Mouse (Mus musculus) liver, embryonic 14 days (tissue): ENCODE measurements around the gene 4930524B15Rik. TPM values are rescaled to one million over a fixed set of nuclear protein-coding genes. Genes with fewer than 3 reads are reported as not detected.

Experiments
- polyA plus RNA-seq: library from polyadenylated mRNA; depleted of rRNA; stranded (reverse); fragments of >200 nt; gene quantifications from 2 replicates; pipeline ENCODE4 v1.2.3, GENCODE M21; 2012; rRNA removed

The 4930524B15Rik gene
- polyA plus RNA-seq: 0.01 TPM in 1 of 2 replicates, not detected in the other

GRCm38 (mm10) chr11:31965256-31966134 lies at the start of gene 4930524B15Rik:
Gene 4930524B15Rik (plus strand): TSS chr11:31965592.

DNA sequence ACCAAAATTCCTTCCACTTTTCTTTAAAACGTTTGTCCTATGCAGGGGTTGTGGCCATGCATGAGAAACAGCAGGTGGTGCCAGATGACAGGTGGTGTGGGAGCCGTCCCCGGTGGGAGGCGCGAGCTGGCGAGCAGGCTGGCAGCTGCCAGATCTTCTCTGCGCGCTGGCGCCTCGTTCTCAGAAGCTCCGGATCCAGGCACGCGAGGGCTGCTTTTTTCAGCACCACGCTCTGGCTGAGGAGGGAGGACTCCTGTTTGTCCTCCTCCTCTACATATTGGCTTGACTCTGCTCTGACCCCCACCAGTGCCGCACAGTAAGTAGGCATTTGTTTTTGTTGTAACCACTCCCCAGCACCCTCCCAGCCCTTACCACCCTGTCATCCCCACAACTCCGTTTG lies 34.9 kb downstream of the 4930524B15Rik start, which contains the start of gene Nsg2:
Gene Nsg2 (plus strand): TSS at position 183 of the 400 bp plus-strand sequence.

Other genes starting within 250 kb of the 4930524B15Rik start
- 23.2 and 30.4 TPM in 2 replicates for gene Cpeb4, start 93.4 kb upstream of the 4930524B15Rik start, polyA plus RNA-seq
- 0.03 and 0.25 TPM in 2 replicates for gene Nsg2, start 34.9 kb downstream of the 4930524B15Rik start, polyA plus RNA-seq
- gene Il9r, start 234.7 kb downstream of the 4930524B15Rik start, polyA plus RNA-seq: 0.07 TPM in 2 replicates
- 69.5 and 70.6 TPM in 2 replicates for gene Snrnp25, start 239.8 kb downstream of the 4930524B15Rik start, polyA plus RNA-seq